Mouse (Mus musculus): ENCODE data around the gene Rln3. TPM values are rescaled to one million over a fixed set of nuclear protein-coding genes. Genes with fewer than 3 reads are reported as not detected.
A peak's percentile ranks its signal among the peaks of the same experiment; 100 is the strongest.

The Rln3 gene
- polyA plus RNA-seq, 1 experiment from 2014 or later: 0.37 TPM

GRCm38 (mm10) chr8:84032777-84033176, 12.0 kb downstream of the Rln3 start:
- H3K27me3 ChIP-seq (replicated peaks; ENCODE audit: control insufficient read depth, insufficient read depth, low read length): no peaks in the 10 kb centered on the region
- no peak overlapping the region for H3K9ac ChIP-seq (ENCODE audit: low read depth, low read length)
- H3K36me3 ChIP-seq (ENCODE audit: control insufficient read depth, insufficient read depth, low read length): no peaks in the 10 kb centered on the region
- H3K4me1 ChIP-seq (ENCODE audit: control insufficient read depth, insufficient read depth, low read length): no peaks in the 10 kb centered on the region
- no peak for ATAC-seq
- no peak overlapping the region for H3K4me3 ChIP-seq (ENCODE audit: low read length)
- no peak overlapping the region for H3K4me2 ChIP-seq (ENCODE audit: low read depth, low read length)
- no peak overlapping the region for H3K27ac ChIP-seq (ENCODE audit: low read length)
- WGBS: 68% methylated on average over 4 of the region's 4 CpGs
- H3K9me3 ChIP-seq (ENCODE audit: control insufficient read depth, low read length): no peaks in the 10 kb centered on the region

- Histone ChIP-seq H3K4me3 (ENCODE audit: low read length) (no peak overlapping the region), H3K4me2 (ENCODE audit: low read depth, low read length) (no peak overlapping the region), H3K27me3 (replicated peaks; ENCODE audit: control insufficient read depth, insufficient read depth, low read length) (no peaks in the 10 kb centered on the region), H3K27ac (ENCODE audit: low read length) (no peak overlapping the region), H3K36me3 (ENCODE audit: control insufficient read depth, insufficient read depth, low read length) (no peaks in the 10 kb centered on the region), H3K9ac (ENCODE audit: low read depth, low read length) (no peak overlapping the region), H3K4me1 (ENCODE audit: control insufficient read depth, insufficient read depth, low read length) (peaks cover 6% of the 10 kb centered on the region; the same call in 1 of the 2 replicates), H3K9me3 (ENCODE audit: control insufficient read depth, low read length) (no peaks in the 10 kb centered on the region)
- WGBS: 91% methylated on average over 5 of the region's 5 CpGs
- no peak for ATAC-seq
These were observed 15.5 kb downstream of the Rln3 start for GRCm38 (mm10) chr8:84029272-84029671.

GRCm38 (mm10) chr8:84027449-84027848, 17.4 kb downstream of the Rln3 start:
- no peak for ATAC-seq
- WGBS: 20% methylated on average over 10 of the region's 10 CpGs

GRCm38 (mm10) chr8:84025863-84026262, 18.9 kb downstream of the Rln3 start:
- Histone ChIP-seq H3K9me3 (ENCODE audit: control insufficient read depth, low read length) (no peaks in the 10 kb centered on the region), H3K4me2 (ENCODE audit: low read depth, low read length) (peak overlapping the region; percentile 90), H3K4me1 (ENCODE audit: control insufficient read depth, insufficient read depth, low read length) (peaks cover 32% of the 10 kb centered on the region), H3K27me3 (replicated peaks; ENCODE audit: control insufficient read depth, insufficient read depth, low read length) (no peaks in the 10 kb centered on the region), H3K36me3 (ENCODE audit: control insufficient read depth, insufficient read depth, low read length) (no peaks in the 10 kb centered on the region), H3K4me3 (ENCODE audit: low read length) (peak overlapping the region; percentile 51), H3K9ac (ENCODE audit: low read depth, low read length) (peak overlapping the region; percentile 64), H3K27ac (ENCODE audit: low read length) (no peak overlapping the region)
- WGBS: 6% methylated on average over 41 of the region's 41 CpGs
- peak; percentile 34 for ATAC-seq

More at GRCm38 (mm10) chr8:84027449-84027848, 17.4 kb downstream of the Rln3 start:
- Histone ChIP-seq H3K4me3 (ENCODE audit: low read length) (no peak overlapping the region), H3K9ac (ENCODE audit: low read depth, low read length) (no peak overlapping the region), H3K4me2 (ENCODE audit: low read depth, low read length) (no peak overlapping the region), H3K27me3 (replicated peaks; ENCODE audit: control insufficient read depth, insufficient read depth, low read length) (no peaks in the 10 kb centered on the region), H3K9me3 (ENCODE audit: control insufficient read depth, low read length) (no peaks in the 10 kb centered on the region), H3K4me1 (ENCODE audit: control insufficient read depth, insufficient read depth, low read length) (peaks cover 23% of the 10 kb centered on the region), H3K27ac (ENCODE audit: low read length) (no peak overlapping the region), H3K36me3 (ENCODE audit: control insufficient read depth, insufficient read depth, low read length) (no peaks in the 10 kb centered on the region)

GRCm38 (mm10) chr8:84024171-84024570, 20.6 kb downstream of the Rln3 start:
- H3K36me3 ChIP-seq (ENCODE audit: control insufficient read depth, insufficient read depth, low read length): no peaks in the 10 kb centered on the region
- WGBS: 17% methylated on average over 10 of the region's 10 CpGs
- peaks cover 41% of the 10 kb centered on the region for H3K4me1 ChIP-seq (ENCODE audit: control insufficient read depth, insufficient read depth, low read length)
- no peak overlapping the region for H3K27ac ChIP-seq (ENCODE audit: low read length)
- ATAC-seq: no peak
- no peak overlapping the region for H3K4me3 ChIP-seq (ENCODE audit: low read length)
- no peak overlapping the region for H3K9ac ChIP-seq (ENCODE audit: low read depth, low read length)
- no peaks in the 10 kb centered on the region for H3K9me3 ChIP-seq (ENCODE audit: control insufficient read depth, low read length)
- no peaks in the 10 kb centered on the region for H3K27me3 ChIP-seq (replicated peaks; ENCODE audit: control insufficient read depth, insufficient read depth, low read length)
- no peak overlapping the region for H3K4me2 ChIP-seq (ENCODE audit: low read depth, low read length)

GRCm38 (mm10) chr8:84023631-84024030, 21.2 kb downstream of the Rln3 start:
- peak; percentile 28; the same call in 1 of the 2 replicates for ATAC-seq
- no peak overlapping the region for H3K27ac ChIP-seq (ENCODE audit: low read length)
- H3K27me3 ChIP-seq (replicated peaks; ENCODE audit: control insufficient read depth, insufficient read depth, low read length): no peaks in the 10 kb centered on the region
- H3K4me2 ChIP-seq (ENCODE audit: low read depth, low read length): peak overlapping the region; percentile 29; the same call in 1 of the 2 replicates
- H3K9me3 ChIP-seq (ENCODE audit: control insufficient read depth, low read length): no peaks in the 10 kb centered on the region
- H3K36me3 ChIP-seq (ENCODE audit: control insufficient read depth, insufficient read depth, low read length): no peaks in the 10 kb centered on the region
- H3K4me1 ChIP-seq (ENCODE audit: control insufficient read depth, insufficient read depth, low read length): peaks cover 41% of the 10 kb centered on the region
- H3K9ac ChIP-seq (ENCODE audit: low read depth, low read length): no peak overlapping the region
- H3K4me3 ChIP-seq (ENCODE audit: low read length): no peak overlapping the region
- WGBS: 38% methylated on average over 1 of the region's 1 CpGs

GRCm38 (mm10) chr8:84023085-84023484, 21.7 kb downstream of the Rln3 start:
- Histone ChIP-seq H3K9ac (ENCODE audit: low read depth, low read length) (no peak overlapping the region), H3K4me3 (ENCODE audit: low read length) (no peak overlapping the region), H3K27me3 (replicated peaks; ENCODE audit: control insufficient read depth, insufficient read depth, low read length) (no peaks in the 10 kb centered on the region), H3K4me2 (ENCODE audit: low read depth, low read length) (peak overlapping the region; percentile 29; the same call in 1 of the 2 replicates), H3K9me3 (ENCODE audit: control insufficient read depth, low read length) (no peaks in the 10 kb centered on the region), H3K36me3 (ENCODE audit: control insufficient read depth, insufficient read depth, low read length) (no peaks in the 10 kb centered on the region), H3K27ac (ENCODE audit: low read length) (no peak overlapping the region), H3K4me1 (ENCODE audit: control insufficient read depth, insufficient read depth, low read length) (peaks cover 41% of the 10 kb centered on the region)
- WGBS: 7% methylated on average over 5 of the region's 5 CpGs
- peak; percentile 31; the same call in 1 of the 2 replicates for ATAC-seq

- H3K27me3 ChIP-seq (replicated peaks; ENCODE audit: control insufficient read depth, insufficient read depth, low read length): no peaks in the 10 kb centered on the region
- no peaks in the 10 kb centered on the region for H3K9me3 ChIP-seq (ENCODE audit: control insufficient read depth, low read length)
- H3K4me1 ChIP-seq (ENCODE audit: control insufficient read depth, insufficient read depth, low read length): peaks cover 41% of the 10 kb centered on the region
- WGBS: 40% methylated on average over 12 of the region's 12 CpGs
- peak overlapping the region; percentile 27; the same call in 1 of the 2 replicates for H3K27ac ChIP-seq (ENCODE audit: low read length)
- ATAC-seq: peak; percentile 7; the same call in 1 of the 2 replicates
- H3K4me3 ChIP-seq (ENCODE audit: low read length): peak overlapping the region; percentile 41
- H3K4me2 ChIP-seq (ENCODE audit: low read depth, low read length): peak overlapping the region; percentile 51
- H3K9ac ChIP-seq (ENCODE audit: low read depth, low read length): peak overlapping the region; percentile 41
- no peaks in the 10 kb centered on the region for H3K36me3 ChIP-seq (ENCODE audit: control insufficient read depth, insufficient read depth, low read length)
These were observed 23.2 kb downstream of the Rln3 start for GRCm38 (mm10) chr8:84021569-84021968.

- Histone ChIP-seq H3K4me3 (ENCODE audit: low read length) (peak within 1 kb of the TSS; percentile 41), H3K27me3 (replicated peaks; ENCODE audit: control insufficient read depth, insufficient read depth, low read length) (no peaks in the 10 kb centered on the region), H3K9me3 (ENCODE audit: control insufficient read depth, low read length) (no peaks in the 10 kb centered on the region), H3K9ac (ENCODE audit: low read depth, low read length) (peak within 1 kb of the TSS; percentile 41), H3K4me2 (ENCODE audit: low read depth, low read length) (peak within 1 kb of the TSS; percentile 51), H3K4me1 (ENCODE audit: control insufficient read depth, insufficient read depth, low read length) (peaks cover 40% of the 10 kb centered on the region), H3K36me3 (ENCODE audit: control insufficient read depth, insufficient read depth, low read length) (no peaks in the 10 kb centered on the region), H3K27ac (ENCODE audit: low read length) (peak within 1 kb of the TSS; percentile 27; the same call in 1 of the 2 replicates)
- 7% methylated on average over 18 of the region's 18 CpGs for WGBS
- peak; percentile 72 for ATAC-seq
These were observed 23.7 kb downstream of the Rln3 start, which contains the start of gene Palm3 for GRCm38 (mm10) chr8:84021096-84021495. Gene Palm3, plus strand, starts transcription at chr8:84021471.

- 68% methylated on average over 9 of the region's 9 CpGs for WGBS
- Histone ChIP-seq H3K4me3 (ENCODE audit: low read length) (no peak overlapping the region), H3K27me3 (replicated peaks; ENCODE audit: control insufficient read depth, insufficient read depth, low read length) (no peaks in the 10 kb centered on the region), H3K9ac (ENCODE audit: low read depth, low read length) (no peak overlapping the region), H3K4me2 (ENCODE audit: low read depth, low read length) (no peak overlapping the region), H3K9me3 (ENCODE audit: control insufficient read depth, low read length) (no peaks in the 10 kb centered on the region), H3K4me1 (ENCODE audit: control insufficient read depth, insufficient read depth, low read length) (peaks cover 35% of the 10 kb centered on the region), H3K27ac (ENCODE audit: low read length) (no peak overlapping the region), H3K36me3 (ENCODE audit: control insufficient read depth, insufficient read depth, low read length) (no peaks in the 10 kb centered on the region)
- no peak for ATAC-seq
These were observed 25.1 kb downstream of the Rln3 start for GRCm38 (mm10) chr8:84019738-84020137.
